Mouse (Mus musculus) lung, postnatal 10 days (tissue): ENCODE results near the gene Camk1d.

ENCODE experiments used
- DNase-seq: peaks from one replicate; pipeline ENCODE4 v3.0.0; 2021

The Camk1d gene

GRCm38 (mm10) chr2:5658000-5658399 lies 56.3 kb downstream of the Camk1d start:
- no peak for DNase-seq

- DNase-seq = no peak
Observed at GRCm38 (mm10) chr2:5656326-5656725, 58.0 kb downstream of the Camk1d start.

- DNase-seq = no peak
Observed at GRCm38 (mm10) chr2:5652071-5652470, 62.2 kb downstream of the Camk1d start.

GRCm38 (mm10) chr2:5651285-5651870 lies 62.9 kb downstream of the Camk1d start:
- DNase-seq = no peak

GRCm38 (mm10) chr2:5649226-5649625 lies 65.1 kb downstream of the Camk1d start:
- no peak for DNase-seq

- no peak for DNase-seq
Observed at GRCm38 (mm10) chr2:5648764-5649163, 65.6 kb downstream of the Camk1d start.

- DNase-seq = no peak
Observed at GRCm38 (mm10) chr2:5646322-5646721, 68.0 kb downstream of the Camk1d start.

- DNase-seq = no peak
Observed at GRCm38 (mm10) chr2:5645584-5645983, 68.7 kb downstream of the Camk1d start.

- no peak for DNase-seq
Observed at GRCm38 (mm10) chr2:5643937-5644336, 70.4 kb downstream of the Camk1d start.

- DNase-seq = no peak
Observed at GRCm38 (mm10) chr2:5643226-5643625, 71.1 kb downstream of the Camk1d start.

- DNase-seq = no peak
Observed at GRCm38 (mm10) chr2:5642624-5643023, 71.7 kb downstream of the Camk1d start.

GRCm38 (mm10) chr2:5641678-5642077 lies 72.6 kb downstream of the Camk1d start:
- no peak for DNase-seq

GRCm38 (mm10) chr2:5640586-5640985 lies 73.7 kb downstream of the Camk1d start:
- DNase-seq = no peak

GRCm38 (mm10) chr2:5636801-5637742 lies 77.2 kb downstream of the Camk1d start:
- peak; percentile 33 for DNase-seq

GRCm38 (mm10) chr2:5632355-5632684 lies 82.0 kb downstream of the Camk1d start:
- DNase-seq = no peak

GRCm38 (mm10) chr2:5631676-5632354 lies 82.5 kb downstream of the Camk1d start:
- no peak for DNase-seq

- no peak for DNase-seq
Observed at GRCm38 (mm10) chr2:5630710-5631109, 83.6 kb downstream of the Camk1d start.

- DNase-seq = no peak
Observed at GRCm38 (mm10) chr2:5624379-5624778, 89.9 kb downstream of the Camk1d start.

GRCm38 (mm10) chr2:5618361-5618896 lies 95.9 kb downstream of the Camk1d start:
- no peak for DNase-seq

- peak; percentile 5 for DNase-seq
Observed at GRCm38 (mm10) chr2:5614896-5615295, 99.4 kb downstream of the Camk1d start.

- DNase-seq = peak; percentile 35
Observed at GRCm38 (mm10) chr2:5614308-5614705, 100.0 kb downstream of the Camk1d start.

- DNase-seq = peak; percentile 44
Observed at GRCm38 (mm10) chr2:5613651-5614307, 100.5 kb downstream of the Camk1d start.

GRCm38 (mm10) chr2:5611601-5612000 lies 102.7 kb downstream of the Camk1d start:
- no peak for DNase-seq
